Mouse (Mus musculus): ENCODE data around the gene Htatip2. TPM values are rescaled to one million over a fixed set of nuclear protein-coding genes. Genes with fewer than 3 reads are reported as not detected.

Htatip2 gene
- polyA plus RNA-seq, 1 experiment from 2014 or later = 3.4 TPM

GRCm38 (mm10) chr7:49752730-49753506, 6.0 kb upstream of the Htatip2 start:
- H3K9ac ChIP-seq (ENCODE audit: low read depth, low read length) = no peak overlapping the region
- peaks cover 2% of the 10 kb centered on the region; the same call in 1 of the 2 replicates for H3K4me1 ChIP-seq (ENCODE audit: control insufficient read depth, insufficient read depth, low read length)
- no peaks in the 10 kb centered on the region for H3K9me3 ChIP-seq (replicated peaks; ENCODE audit: control insufficient read depth, low read length, poor library complexity, severe bottlenecking)
- ATAC-seq = no peak
- H3K36me3 ChIP-seq (ENCODE audit: control insufficient read depth, insufficient read depth, low read length) = no peaks in the 10 kb centered on the region
- H3K4me2 ChIP-seq (ENCODE audit: low read length) = no peak overlapping the region
- 43% methylated on average over 25 of the region's 25 CpGs for WGBS
- no peak overlapping the region for H3K27ac ChIP-seq (ENCODE audit: low read length)
- no peak overlapping the region for H3K4me3 ChIP-seq (ENCODE audit: low read depth, low read length)
- peaks cover 33% of the 10 kb centered on the region for H3K27me3 ChIP-seq (ENCODE audit: control insufficient read depth, insufficient read depth, low read depth, low read length)

- H3K4me2 ChIP-seq (ENCODE audit: low read length) = no peak overlapping the region
- ATAC-seq = no peak
- no peak overlapping the region for H3K27ac ChIP-seq (ENCODE audit: low read length)
- H3K27me3 ChIP-seq (ENCODE audit: control insufficient read depth, insufficient read depth, low read depth, low read length) = peaks cover 29% of the 10 kb centered on the region
- H3K9me3 ChIP-seq (replicated peaks; ENCODE audit: control insufficient read depth, low read length, poor library complexity, severe bottlenecking) = no peaks in the 10 kb centered on the region
- H3K4me3 ChIP-seq (ENCODE audit: low read depth, low read length) = no peak overlapping the region
- 4% methylated on average over 9 of the region's 9 CpGs for WGBS
- peaks cover 2% of the 10 kb centered on the region; the same call in 1 of the 2 replicates for H3K4me1 ChIP-seq (ENCODE audit: control insufficient read depth, insufficient read depth, low read length)
- H3K9ac ChIP-seq (ENCODE audit: low read depth, low read length) = no peak overlapping the region
- H3K36me3 ChIP-seq (ENCODE audit: control insufficient read depth, insufficient read depth, low read length) = no peaks in the 10 kb centered on the region
Observed at GRCm38 (mm10) chr7:49754767-49755166, 4.1 kb upstream of the Htatip2 start.

- no peaks in the 10 kb centered on the region for H3K36me3 ChIP-seq (ENCODE audit: control insufficient read depth, insufficient read depth, low read length)
- no peak overlapping the region for H3K27ac ChIP-seq (ENCODE audit: low read length)
- no peak for ATAC-seq
- peaks cover 7% of the 10 kb centered on the region for H3K27me3 ChIP-seq (ENCODE audit: control insufficient read depth, insufficient read depth, low read depth, low read length)
- no peak overlapping the region for H3K4me2 ChIP-seq (ENCODE audit: low read length)
- no peaks in the 10 kb centered on the region for H3K4me1 ChIP-seq (ENCODE audit: control insufficient read depth, insufficient read depth, low read length)
- no peak overlapping the region for H3K4me3 ChIP-seq (ENCODE audit: low read depth, low read length)
- H3K9ac ChIP-seq (ENCODE audit: low read depth, low read length) = no peak overlapping the region
- WGBS = 69% methylated on average over 13 of the region's 13 CpGs
- H3K9me3 ChIP-seq (replicated peaks; ENCODE audit: control insufficient read depth, low read length, poor library complexity, severe bottlenecking) = no peaks in the 10 kb centered on the region
Observed at GRCm38 (mm10) chr7:49762605-49763004, 3.7 kb downstream of the Htatip2 start.

GRCm38 (mm10) chr7:49764011-49764716, 5.2 kb downstream of the Htatip2 start:
- Histone ChIP-seq H3K4me3 (ENCODE audit: low read depth, low read length) (no peak overlapping the region), H3K9me3 (replicated peaks; ENCODE audit: control insufficient read depth, low read length, poor library complexity, severe bottlenecking) (no peaks in the 10 kb centered on the region), H3K9ac (ENCODE audit: low read depth, low read length) (no peak overlapping the region), H3K36me3 (ENCODE audit: control insufficient read depth, insufficient read depth, low read length) (no peaks in the 10 kb centered on the region), H3K4me1 (ENCODE audit: control insufficient read depth, insufficient read depth, low read length) (peaks cover 4% of the 10 kb centered on the region), H3K27ac (ENCODE audit: low read length) (no peak overlapping the region), H3K4me2 (ENCODE audit: low read length) (no peak overlapping the region), H3K27me3 (ENCODE audit: control insufficient read depth, insufficient read depth, low read depth, low read length) (peaks cover 4% of the 10 kb centered on the region)
- no peak for ATAC-seq
- WGBS = 76% methylated on average over 10 of the region's 10 CpGs

- peaks cover 4% of the 10 kb centered on the region; the same call in 1 of the 2 replicates for H3K27me3 ChIP-seq (ENCODE audit: control insufficient read depth, insufficient read depth, low read depth, low read length)
- H3K4me3 ChIP-seq (ENCODE audit: low read depth, low read length) = no peak overlapping the region
- no peak overlapping the region for H3K27ac ChIP-seq (ENCODE audit: low read length)
- no peaks in the 10 kb centered on the region for H3K9me3 ChIP-seq (replicated peaks; ENCODE audit: control insufficient read depth, low read length, poor library complexity, severe bottlenecking)
- H3K4me1 ChIP-seq (ENCODE audit: control insufficient read depth, insufficient read depth, low read length) = peaks cover 4% of the 10 kb centered on the region
- no peak overlapping the region for H3K4me2 ChIP-seq (ENCODE audit: low read length)
- ATAC-seq = no peak
- WGBS = 86% methylated on average over 7 of the region's 7 CpGs
- no peaks in the 10 kb centered on the region for H3K36me3 ChIP-seq (ENCODE audit: control insufficient read depth, insufficient read depth, low read length)
- H3K9ac ChIP-seq (ENCODE audit: low read depth, low read length) = no peak overlapping the region
Observed at GRCm38 (mm10) chr7:49766166-49766565, 7.3 kb downstream of the Htatip2 start.

- Histone ChIP-seq H3K36me3 (ENCODE audit: control insufficient read depth, insufficient read depth, low read length) (no peaks in the 10 kb centered on the region), H3K4me2 (ENCODE audit: low read length) (peak overlapping the region; percentile 10; the same call in 1 of the 2 replicates), H3K27ac (ENCODE audit: low read length) (no peak overlapping the region), H3K9ac (ENCODE audit: low read depth, low read length) (no peak overlapping the region), H3K27me3 (ENCODE audit: control insufficient read depth, insufficient read depth, low read depth, low read length) (no peaks in the 10 kb centered on the region), H3K9me3 (replicated peaks; ENCODE audit: control insufficient read depth, low read length, poor library complexity, severe bottlenecking) (no peaks in the 10 kb centered on the region), H3K4me1 (ENCODE audit: control insufficient read depth, insufficient read depth, low read length) (peaks cover 4% of the 10 kb centered on the region), H3K4me3 (ENCODE audit: low read depth, low read length) (no peak overlapping the region)
- peak; percentile 39; the same call in 1 of the 2 replicates for ATAC-seq
- 11% methylated on average over 9 of the region's 9 CpGs for WGBS
Observed at GRCm38 (mm10) chr7:49768509-49768908, 9.6 kb downstream of the Htatip2 start.

GRCm38 (mm10) chr7:49774396-49774795, 15.5 kb downstream of the Htatip2 start:
- Histone ChIP-seq H3K27me3 (ENCODE audit: control insufficient read depth, insufficient read depth, low read depth, low read length) (no peaks in the 10 kb centered on the region), H3K4me2 (ENCODE audit: low read length) (no peak overlapping the region), H3K9me3 (replicated peaks; ENCODE audit: control insufficient read depth, low read length, poor library complexity, severe bottlenecking) (no peaks in the 10 kb centered on the region), H3K4me3 (ENCODE audit: low read depth, low read length) (no peak overlapping the region), H3K4me1 (ENCODE audit: control insufficient read depth, insufficient read depth, low read length) (peaks cover 4% of the 10 kb centered on the region), H3K27ac (ENCODE audit: low read length) (no peak overlapping the region), H3K9ac (ENCODE audit: low read depth, low read length) (no peak overlapping the region), H3K36me3 (ENCODE audit: control insufficient read depth, insufficient read depth, low read length) (no peaks in the 10 kb centered on the region)
- 89% methylated on average over 2 of the region's 2 CpGs for WGBS
- no peak for ATAC-seq

GRCm38 (mm10) chr7:49777585-49777984, 18.7 kb downstream of the Htatip2 start:
- Histone ChIP-seq H3K4me1 (ENCODE audit: control insufficient read depth, insufficient read depth, low read length) (peaks cover 12% of the 10 kb centered on the region), H3K27me3 (ENCODE audit: control insufficient read depth, insufficient read depth, low read depth, low read length) (no peaks in the 10 kb centered on the region), H3K36me3 (ENCODE audit: control insufficient read depth, insufficient read depth, low read length) (peaks cover 5% of the 10 kb centered on the region; the same call in 1 of the 2 replicates), H3K4me2 (ENCODE audit: low read length) (no peak overlapping the region), H3K9ac (ENCODE audit: low read depth, low read length) (no peak overlapping the region), H3K4me3 (ENCODE audit: low read depth, low read length) (no peak overlapping the region), H3K27ac (ENCODE audit: low read length) (no peak overlapping the region), H3K9me3 (replicated peaks; ENCODE audit: control insufficient read depth, low read length, poor library complexity, severe bottlenecking) (no peaks in the 10 kb centered on the region)
- ATAC-seq = peak; percentile 37
- WGBS = 57% methylated on average over 3 of the region's 3 CpGs
